Mouse (Mus musculus) cortical plate, adult 2 months (tissue): ENCODE measurements around the gene Pign.

Experiments
- CTCF ChIP-seq: fragments of 200-500 bp; IDR thresholded peaks from 2 replicates; pipeline ENCODE4 v1.5.1; 2011; ENCODE audit warnings: mild to moderate bottlenecking, control low read depth, low read length; ENCODE audit not compliant: insufficient read depth; ENCODE audit errors: extremely low read depth
- POLR2A ChIP-seq: fragments of 200-500 bp; IDR thresholded peaks from 2 replicates; pipeline ENCODE4 v1.6.1; 2011; ENCODE audit warnings: mild to moderate bottlenecking, low read length, control low read depth; ENCODE audit not compliant: insufficient read depth; ENCODE audit errors: extremely low read depth

GRCm38 (mm10) chr1:105523768-105524167 lies 139.7 kb downstream of the Pign start:
- TF ChIP-seq POLR2A = no peak
- no peak for TF ChIP-seq CTCF
